In genomic region chr3:130690834-130691595, GRCm38 (mm10) we compare ENCODE assay signal across 8 mouse cellular contexts. TPM values are rescaled to one million over a fixed set of nuclear protein-coding genes. Genes with fewer than 3 reads are reported as not detected.
DNase-seq lines count a peak whose midpoint lies in the region; ATAC-seq and TF ChIP-seq lines count a peak whose summit lies in the region.

No protein-coding gene starts in this region.

- H3K27me3 ChIP-seq in embryonic facial prominence, embryonic 13.5 days = no peaks in the 10 kb centered on the region
- H3K27me3 ChIP-seq in heart, embryonic 13.5 days (replicated peaks) = no peaks in the 10 kb centered on the region; the same call in 1 of the 2 replicates
- no peaks in the 10 kb centered on the region for H3K27me3 ChIP-seq in kidney, embryonic 16.5 days (ENCODE audit: insufficient read depth, low read length)
- no peaks in the 10 kb centered on the region for H3K27me3 ChIP-seq in spleen, adult 2 months (ENCODE audit: control insufficient read depth, insufficient read depth, low read length)

- H3K27ac ChIP-seq in embryonic facial prominence, embryonic 13.5 days = peak overlapping the region; percentile 72; the same call in 1 of the 2 replicates
- H3K27ac ChIP-seq in heart, embryonic 13.5 days (replicated peaks) = peak overlapping the region; percentile 89
- peak overlapping the region; percentile 41 for H3K27ac ChIP-seq in kidney, embryonic 16.5 days (ENCODE audit: low read length)
- peak overlapping the region; percentile 82 for H3K27ac ChIP-seq in spleen, adult 2 months (ENCODE audit: insufficient read depth, low read length)

- H3K4me3 ChIP-seq in embryonic facial prominence, embryonic 13.5 days = peak overlapping the region; percentile 37
- peak overlapping the region; percentile 57 for H3K4me3 ChIP-seq in heart, embryonic 13.5 days
- peak overlapping the region; percentile 47 for H3K4me3 ChIP-seq in kidney, embryonic 16.5 days (ENCODE audit: low read length)
- H3K4me3 ChIP-seq in spleen, adult 2 months (ENCODE audit: extremely low read depth, insufficient read depth, insufficient read length) = peak overlapping the region; percentile 65

- peaks cover 16% of the 10 kb centered on the region for H3K36me3 ChIP-seq in embryonic facial prominence, embryonic 13.5 days
- H3K36me3 ChIP-seq in heart, embryonic 13.5 days = peaks cover 18% of the 10 kb centered on the region
- peaks cover 14% of the 10 kb centered on the region for H3K36me3 ChIP-seq in kidney, embryonic 16.5 days (ENCODE audit: insufficient read depth, low read length)
- H3K36me3 ChIP-seq in spleen, adult 2 months (ENCODE audit: control insufficient read depth, insufficient read depth, low read length) = peaks cover 3% of the 10 kb centered on the region

- peak; percentile 19 for DNase-seq in left cerebral cortex, postnatal 4 days
- DNase-seq in left cerebral cortex, adult 9 months (ENCODE audit: low spot score in 2 of 2) = no peak
- peak; percentile 39 to 68 for DNase-seq in lung, postnatal 4 days
- DNase-seq in spleen, adult 2 months (ENCODE audit: low read depth in 1 of 2, low spot score in 2 of 2) = peak; percentile 12 to 64
- DNase-seq in right cerebral cortex, postnatal 10 days (ENCODE audit: low spot score in 2 of 2) = no peak

- H3K4me1 ChIP-seq in embryonic facial prominence, embryonic 13.5 days = peaks cover 14% of the 10 kb centered on the region
- peaks cover 15% of the 10 kb centered on the region for H3K4me1 ChIP-seq in heart, embryonic 13.5 days
- H3K4me1 ChIP-seq in kidney, embryonic 16.5 days (ENCODE audit: insufficient read depth, low read length) = peaks cover 14% of the 10 kb centered on the region
- H3K4me1 ChIP-seq in spleen, adult 2 months (ENCODE audit: control insufficient read depth, insufficient read depth, insufficient read length) = 0 out of 2 replicates have a peak, but pooled peaks cover 3% of the 10 kb centered on the region

- H3K9ac ChIP-seq in embryonic facial prominence, embryonic 13.5 days = peak overlapping the region; percentile 54
- peak overlapping the region; percentile 79 for H3K9ac ChIP-seq in heart, embryonic 13.5 days
- peak overlapping the region; percentile 14 for H3K9ac ChIP-seq in kidney, embryonic 16.5 days (replicated peaks; ENCODE audit: low read length)

- whole genome bisulfite sequencing in embryonic facial prominence, embryonic 13.5 days = 14% methylated on average over 20 of the region's 20 CpGs
- WGBS in heart, embryonic 13.5 days = 5% methylated on average over 20 of the region's 20 CpGs
- 11% methylated on average over 20 of the region's 20 CpGs for WGBS in kidney, embryonic 16.5 days
- 14% methylated on average over 20 of the region's 20 CpGs for WGBS in spleen, adult 2 months

- intact Hi-C loops in left cerebral cortex, postnatal 4 days (cut with DNase I) = loop anchor here (1.0 to 5.0 kb wide), 2 partner anchors 504 to 596 kb away; no protein-coding TSS in a partner anchor

- TF ChIP-seq POLR2A in spleen, adult 2 months (IDR thresholded peaks at IDR 0.05; ENCODE audit: low read depth, low read length) = no peak

- no peaks in the 10 kb centered on the region for H3K9me3 ChIP-seq in embryonic facial prominence, embryonic 13.5 days
- H3K9me3 ChIP-seq in heart, embryonic 13.5 days = no peaks in the 10 kb centered on the region
- no peaks in the 10 kb centered on the region for H3K9me3 ChIP-seq in kidney, embryonic 16.5 days (ENCODE audit: low read length)

- no peak for ATAC-seq in embryonic facial prominence, embryonic 13.5 days (ENCODE audit: insufficient number of reproducible peaks, insufficient read depth, low FRiP score, low TSS enrichment, low read depth)
- ATAC-seq in heart, embryonic 13.5 days (ENCODE audit: extremely low read depth, insufficient number of reproducible peaks, low FRiP score, low TSS enrichment) = peak; percentile 77; the same call in 1 of the 2 replicates
- peak; percentile 85 for ATAC-seq in kidney, embryonic 16.5 days (ENCODE audit: low FRiP score, low TSS enrichment)

- no peak for TF ChIP-seq CTCF in spleen, adult 2 months (IDR thresholded peaks at IDR 0.05; ENCODE audit: extremely low read depth, insufficient read depth, insufficient read length, insufficient replicate concordance)

- peak overlapping the region; percentile 64 for H3K4me2 ChIP-seq in embryonic facial prominence, embryonic 13.5 days
- H3K4me2 ChIP-seq in heart, embryonic 13.5 days = peak overlapping the region; percentile 89
- peak overlapping the region; percentile 54 for H3K4me2 ChIP-seq in kidney, embryonic 16.5 days (replicated peaks; ENCODE audit: low read depth, low read length)

RNA-seq across cellular contexts. Expression of gene Ostc, which starts 18.2 kb away (rescaled TPM):
- 10 to 100 TPM; 74.6 to 74.7 TPM for total RNA-seq in left cerebral cortex, postnatal 4 days (2021)
- 407 and 439 TPM in 2 replicates for polyA plus RNA-seq in embryonic facial prominence, embryonic 13.5 days (2015; fragmentation: Nextera tagmentation; extraction: Ambion mirVana)
- polyA plus RNA-seq in heart, embryonic 13.5 days (2015; fragmentation: Nextera tagmentation; extraction: Ambion mirVana) = 242 and 272 TPM in 2 replicates
- polyA plus RNA-seq in kidney, embryonic 16.5 days (2015; fragmentation: Nextera tagmentation; extraction: Ambion mirVana) = 356 and 387 TPM in 2 replicates
- polyA plus RNA-seq in spleen, adult 2 months (2012; rRNA removed) = 22.3 and 22.7 TPM in 2 replicates

RNA-seq across cellular contexts. Expression of gene Rpl34, which starts 39.2 kb away (rescaled TPM):
- 100 to 1,000 TPM; 522 to 547 TPM for total RNA-seq in left cerebral cortex, postnatal 4 days (2021)
- 960 and 1,059 TPM in 2 replicates for polyA plus RNA-seq in embryonic facial prominence, embryonic 13.5 days (2015; fragmentation: Nextera tagmentation; extraction: Ambion mirVana)
- 585 and 628 TPM in 2 replicates for polyA plus RNA-seq in heart, embryonic 13.5 days (2015; fragmentation: Nextera tagmentation; extraction: Ambion mirVana)
- 806 and 861 TPM in 2 replicates for polyA plus RNA-seq in kidney, embryonic 16.5 days (2015; fragmentation: Nextera tagmentation; extraction: Ambion mirVana)
- polyA plus RNA-seq in spleen, adult 2 months (2012; rRNA removed) = 1,328 and 1,364 TPM in 2 replicates

Comparison
In these comparisons a context has a peak if more than half of its experiments do, and no peak if none do; other contexts are left out.
1. DNase-seq: peak in left cerebral cortex, postnatal 4 days (single experiment), lung, postnatal 4 days (2 of 2) and spleen, adult 2 months (2 of 2); none in left cerebral cortex, adult 9 months (0 of 2) and right cerebral cortex, postnatal 10 days (0 of 2).
2. H3K9ac ChIP-seq: peak in every context shown above with its lines; median percentile 79 in heart, embryonic 13.5 days; 54 in embryonic facial prominence, embryonic 13.5 days; 14 in kidney, embryonic 16.5 days.
3. RNA of gene Ostc, which starts 18.2 kb away (polyA plus RNA-seq): 407 to 439 TPM in embryonic facial prominence, embryonic 13.5 days, 356 to 387 TPM in kidney, embryonic 16.5 days and 242 to 272 TPM in heart, embryonic 13.5 days; 22.3 to 22.7 TPM in spleen, adult 2 months; every median in the first group is over 10 times any median in the second.
4. Peak in every context shown above with its lines, with median percentiles within 50 percentile points of each other: H3K27ac ChIP-seq, H3K4me2 ChIP-seq and H3K4me3 ChIP-seq.